Mouse (Mus musculus) hindbrain, embryonic 14.5 days (tissue): ENCODE data around the gene Vps16. TPM values are rescaled to one million over a fixed set of nuclear protein-coding genes. Genes with fewer than 3 reads are reported as not detected.

ENCODE experiments used
- ATAC-seq: fragments of 200-750 bp; cut with Nextera tagmentation; 2 replicates; pipeline ENCODE4 v1.8.0; 2017; ENCODE audit warnings: moderate number of reproducible peaks, mild to moderate bottlenecking, moderate TSS enrichment, moderate library complexity; ENCODE audit not compliant: low FRiP score
- DNase-seq: peaks from one replicate; pipeline ENCODE4 v3.0.0-alpha.2; 2015; ENCODE audit warnings: low spot score
- H3K27ac ChIP-seq: fragments of 300-500 bp; sonication (generic); 2 replicates; pipeline ENCODE4 v1.5.1; 2014; ENCODE audit warnings: mild to moderate bottlenecking, moderate library complexity
- H3K27me3 ChIP-seq: fragments of 300-500 bp; sonication (generic); 2 replicates; pipeline ENCODE4 v1.6.1; 2014; ENCODE audit warnings: mild to moderate bottlenecking, low read length, mixed read lengths; ENCODE audit not compliant: control insufficient read depth, insufficient read depth
- H3K36me3 ChIP-seq: fragments of 300-500 bp; sonication (generic); replicated peaks from 2 replicates; pipeline ENCODE4 v1.6.1; 2014; ENCODE audit not compliant: control insufficient read depth, insufficient read depth
- H3K4me1 ChIP-seq: fragments of 300-500 bp; sonication (generic); replicated peaks from 2 replicates; pipeline ENCODE4 v1.6.1; 2014; ENCODE audit warnings: antibody characterized with exemption, low read length, mixed read lengths; ENCODE audit not compliant: control insufficient read depth, insufficient read depth
- H3K4me2 ChIP-seq: fragments of 300-500 bp; sonication (generic); replicated peaks from 2 replicates; pipeline ENCODE4 v1.6.1; 2014; ENCODE audit warnings: mild to moderate bottlenecking, moderate library complexity
- H3K4me3 ChIP-seq: fragments of 300-500 bp; sonication (generic); replicated peaks from 2 replicates; pipeline ENCODE4 v1.5.1; 2014; ENCODE audit warnings: mild to moderate bottlenecking, low read length
- H3K9ac ChIP-seq: fragments of 300-500 bp; sonication (generic); 2 replicates; pipeline ENCODE4 v1.6.1; 2014
- H3K9me3 ChIP-seq: fragments of 300-500 bp; sonication (generic); 2 replicates; pipeline ENCODE4 v1.6.1; 2016; ENCODE audit warnings: low read length; ENCODE audit not compliant: control insufficient read depth
- WGBS: fragments of 180-500 bp; shearing (Covaris S2); extraction: QIAGEN DNeasy Blood & Tissue Kit; methylation state at CpG from one replicate; pipeline ENCODE4 v1.1.7; 2014; 5-methylcytosine and 5-hydroxymethylcytosine counted together
- polyA plus RNA-seq: library from polyadenylated mRNA; unstranded; fragments of >200 nt; fragmentation: Nextera tagmentation; extraction: Ambion mirVana; gene quantifications from 2 replicates; pipeline ENCODE4 v1.2.1, GENCODE M21; 2014

The Vps16 gene
- polyA plus RNA-seq, 1 experiment from 2014 or later = 75.9 TPM

DNA sequence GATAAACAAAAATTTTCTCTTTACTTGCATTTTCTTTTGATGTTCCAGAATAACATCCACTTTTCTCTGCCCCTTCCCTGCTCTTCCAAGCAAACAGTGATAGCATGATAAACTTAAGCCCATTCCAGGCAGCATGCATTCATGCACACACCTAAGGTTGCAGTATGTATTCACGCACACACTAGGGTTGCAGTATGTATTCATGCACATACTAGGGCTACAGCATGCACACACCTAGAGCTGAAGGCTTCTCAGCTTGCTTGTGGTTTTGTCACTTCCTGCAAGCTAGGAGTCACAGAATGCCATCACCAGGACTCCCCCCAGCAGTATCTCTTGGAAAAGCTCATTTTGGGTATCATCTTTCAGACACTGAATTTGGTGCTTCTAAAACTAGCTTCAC is 12.6 kb downstream of the Vps16 start:
- Histone ChIP-seq H3K27me3 (no peaks in the 10 kb centered on the region), H3K9ac (no peak overlapping the region), H3K4me3 (no peak overlapping the region), H3K9me3 (no peaks in the 10 kb centered on the region), H3K27ac (no peak overlapping the region), H3K4me2 (no peak overlapping the region), H3K36me3 (peaks cover 44% of the 10 kb centered on the region), H3K4me1 (no peaks in the 10 kb centered on the region)
- ATAC-seq (no peak), DNase-seq (no peak)
- WGBS = 97% methylated on average over 1 of the region's 1 CpGs

GRCm38 (mm10) chr2:130438861-130439260 is 14.7 kb downstream of the Vps16 start:
- peaks cover 61% of the 10 kb centered on the region for H3K36me3 ChIP-seq
- 91% methylated on average over 3 of the region's 3 CpGs for WGBS
- ATAC-seq = no peak

DNA sequence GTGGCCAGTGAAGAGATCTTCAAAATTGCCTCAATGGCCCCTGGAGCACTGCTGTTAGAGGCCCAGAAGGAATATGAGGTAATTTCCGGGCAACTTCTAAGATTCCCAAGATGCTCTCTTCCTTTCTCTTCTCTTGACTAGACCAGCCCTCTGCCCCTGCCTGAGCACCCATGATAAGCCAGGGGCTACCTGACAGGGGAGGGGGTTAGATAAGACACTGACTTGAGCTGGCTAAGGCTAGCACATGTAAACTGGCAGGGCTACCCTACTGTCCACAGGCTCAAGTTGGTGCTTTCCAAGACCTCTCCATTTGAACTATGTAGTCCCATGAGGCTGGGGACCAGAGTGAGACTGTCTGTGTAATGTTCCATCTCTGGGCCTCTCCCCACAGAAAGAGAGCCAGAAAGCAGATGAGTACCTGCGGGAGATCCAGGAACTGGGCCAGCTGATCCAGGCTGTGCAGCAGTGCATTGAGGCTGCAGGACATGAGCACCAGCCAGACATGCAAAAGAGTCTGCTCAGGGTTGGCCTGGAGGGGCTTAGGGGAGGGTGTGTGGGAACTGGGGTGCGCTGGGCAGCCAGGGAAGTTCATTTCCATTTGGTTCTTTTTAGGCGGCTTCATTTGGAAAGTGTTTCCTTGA is 15.8 kb downstream of the Vps16 start:
- WGBS = 91% methylated on average over 4 of the region's 4 CpGs
- no peak for ATAC-seq

More at GRCm38 (mm10) chr2:130438861-130439260, 14.7 kb downstream of the Vps16 start:
- no peaks in the 10 kb centered on the region for H3K9me3 ChIP-seq
- no peak for DNase-seq
- H3K9ac ChIP-seq = no peak overlapping the region
- H3K4me3 ChIP-seq = no peak overlapping the region
- no peaks in the 10 kb centered on the region for H3K27me3 ChIP-seq
- H3K4me1 ChIP-seq = no peaks in the 10 kb centered on the region
- H3K4me2 ChIP-seq = no peak overlapping the region
- H3K27ac ChIP-seq = no peak overlapping the region

GRCm38 (mm10) chr2:130442162-130442561 is 18.0 kb downstream of the Vps16 start:
- Histone ChIP-seq H3K4me3 (no peak overlapping the region), H3K27ac (no peak overlapping the region), H3K4me2 (no peak overlapping the region), H3K9me3 (no peaks in the 10 kb centered on the region), H3K4me1 (no peaks in the 10 kb centered on the region), H3K36me3 (peaks cover 68% of the 10 kb centered on the region), H3K27me3 (no peaks in the 10 kb centered on the region), H3K9ac (no peak overlapping the region)
- WGBS = 84% methylated on average over 10 of the region's 10 CpGs
- no peak for DNase-seq
- no peak for ATAC-seq

More for the DNA sequence above, 15.8 kb downstream of the Vps16 start:
- no peaks in the 10 kb centered on the region for H3K27me3 ChIP-seq
- H3K4me3 ChIP-seq = no peak overlapping the region
- H3K9me3 ChIP-seq = no peaks in the 10 kb centered on the region
- peaks cover 68% of the 10 kb centered on the region for H3K36me3 ChIP-seq
- H3K4me2 ChIP-seq = no peak overlapping the region
- no peak for DNase-seq
- H3K4me1 ChIP-seq = no peaks in the 10 kb centered on the region
- no peak overlapping the region for H3K9ac ChIP-seq
- H3K27ac ChIP-seq = no peak overlapping the region

GRCm38 (mm10) chr2:130448449-130448848 is 24.3 kb downstream of the Vps16 start:
- Histone ChIP-seq H3K27ac (no peak overlapping the region), H3K9me3 (no peaks in the 10 kb centered on the region), H3K36me3 (peaks cover 11% of the 10 kb centered on the region), H3K4me3 (no peak overlapping the region), H3K4me2 (no peak overlapping the region), H3K27me3 (peaks cover 6% of the 10 kb centered on the region; the same call in 1 of the 2 replicates), H3K4me1 (peaks cover 33% of the 10 kb centered on the region), H3K9ac (no peak overlapping the region)
- DNase-seq (no peak), ATAC-seq (no peak)

- H3K4me3 ChIP-seq = peak overlapping the region; percentile 93
- peak overlapping the region; percentile 86 for H3K4me2 ChIP-seq
- peaks cover 6% of the 10 kb centered on the region; the same call in 1 of the 2 replicates for H3K27me3 ChIP-seq
- peak overlapping the region; percentile 96 for H3K9ac ChIP-seq
- ATAC-seq (peak; percentile 31; the same call in 1 of the 2 replicates), DNase-seq (no peak)
- 9% methylated on average over 17 of the region's 17 CpGs for WGBS
- no peaks in the 10 kb centered on the region for H3K9me3 ChIP-seq
- peaks cover 36% of the 10 kb centered on the region for H3K4me1 ChIP-seq
- H3K36me3 ChIP-seq = peaks cover 4% of the 10 kb centered on the region
- no peak overlapping the region for H3K27ac ChIP-seq
These were observed 25.1 kb downstream of the Vps16 start for GRCm38 (mm10) chr2:130449021-130449793.

- Histone ChIP-seq H3K4me1 (peaks cover 36% of the 10 kb centered on the region), H3K9me3 (no peaks in the 10 kb centered on the region), H3K4me2 (peak within 1 kb of the TSS; percentile 86), H3K27me3 (peaks cover 6% of the 10 kb centered on the region; the same call in 1 of the 2 replicates), H3K36me3 (no peaks in the 10 kb centered on the region; the same call in 1 of the 2 replicates), H3K4me3 (peak within 1 kb of the TSS; percentile 93), H3K27ac (peak within 1 kb of the TSS; percentile 90), H3K9ac (peak within 1 kb of the TSS; percentile 96)
- peak; percentile 97 for ATAC-seq
- WGBS = 0% methylated on average over 39 of the region's 50 CpGs
- peak; percentile 87 for DNase-seq
These were observed 25.8 kb downstream of the Vps16 start, which contains the start of gene Ptpra for GRCm38 (mm10) chr2:130449794-130450433. TSS of gene Ptpra (plus strand) at chr2:130450278.

DNA sequence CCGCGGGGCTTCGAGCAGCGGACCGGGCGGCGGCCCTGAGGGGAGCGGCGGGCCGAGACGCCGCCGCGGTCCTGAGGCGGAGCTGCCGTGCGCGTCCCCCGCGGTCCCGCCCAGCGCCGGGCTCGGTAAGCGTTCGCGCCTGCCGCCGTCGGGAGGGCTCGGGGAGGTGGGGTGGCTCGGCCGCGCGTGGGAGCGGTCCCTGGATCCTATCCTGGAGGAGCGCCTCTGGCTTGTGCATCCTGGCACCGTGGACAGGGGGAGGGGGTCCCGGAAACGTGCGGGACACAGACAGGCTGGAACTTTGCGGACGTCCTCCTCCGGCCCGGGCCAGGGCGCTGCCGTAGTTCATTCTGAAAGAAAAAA is 26.3 kb downstream of the Vps16 start:
- no peak for DNase-seq
- peaks cover 36% of the 10 kb centered on the region for H3K4me1 ChIP-seq
- peak overlapping the region; percentile 90 for H3K27ac ChIP-seq
- H3K4me3 ChIP-seq = peak overlapping the region; percentile 93
- H3K4me2 ChIP-seq = peak overlapping the region; percentile 86
- peak overlapping the region; percentile 96 for H3K9ac ChIP-seq
- peak; percentile 87 for ATAC-seq
- H3K27me3 ChIP-seq = peaks cover 6% of the 10 kb centered on the region; the same call in 1 of the 2 replicates
- under 1% methylated on average over 39 of the region's 47 CpGs for WGBS
- no peaks in the 10 kb centered on the region for H3K9me3 ChIP-seq
- H3K36me3 ChIP-seq = no peaks in the 10 kb centered on the region; the same call in 1 of the 2 replicates
